Mouse (Mus musculus) lung, postnatal 0 days (tissue): Measurements from ENCODE around the gene Pou2f1.

Experiments used
- CTCF ChIP-seq: IDR thresholded peaks from 2 replicates; pipeline ENCODE4 v1.5.1; 2016; ENCODE audit warnings: antibody characterized with exemption, mild to moderate bottlenecking
- EP300 ChIP-seq: IDR thresholded peaks from 2 replicates; pipeline ENCODE4 v1.6.1; 2016; ENCODE audit warnings: antibody characterized with exemption, mild to moderate bottlenecking, control low read depth

DNA sequence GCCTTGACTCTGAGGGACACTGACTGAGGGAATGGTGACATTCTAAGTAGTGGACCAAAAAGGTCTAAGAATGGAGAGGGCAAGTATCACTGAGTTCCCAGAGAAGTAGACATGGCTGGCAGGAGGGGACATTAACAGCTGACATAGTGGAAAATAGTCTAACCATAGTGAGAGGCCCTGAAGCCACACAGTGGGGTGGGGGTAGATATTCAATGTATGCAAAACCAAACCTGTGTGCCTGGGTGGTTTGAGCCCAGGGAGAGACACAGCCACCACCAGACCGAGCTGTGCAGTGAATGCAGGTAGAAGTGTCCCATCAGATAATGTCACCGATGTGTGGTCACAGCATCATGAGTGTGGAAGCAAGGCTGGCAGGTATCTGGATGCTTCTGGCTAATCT, 180.4 kb downstream of the Pou2f1 start:
- TF ChIP-seq CTCF (no peak), EP300 (no peak)
